Mouse (Mus musculus) kidney, embryonic 15.5 days (tissue): Measurements from ENCODE around the gene Olfr1396. TPM values are rescaled to one million over a fixed set of nuclear protein-coding genes. Genes with fewer than 3 reads are reported as not detected.
"Not testable (repeated sequence)": the region's sequence is repeated elsewhere in the genome, so short reads cannot be mapped to it uniquely, and the experiment has no call there.

ENCODE experiments used
- ATAC-seq: fragments of 200-750 bp; cut with Nextera tagmentation; replicated peaks from 2 replicates; pipeline ENCODE4 v1.8.0; 2017; ENCODE audit warnings: moderate TSS enrichment; ENCODE audit not compliant: low FRiP score
- H3K27ac ChIP-seq: fragments of 300-500 bp; sonication (generic); 2 replicates; pipeline ENCODE4 v1.5.1; 2015; ENCODE audit warnings: mild to moderate bottlenecking, inconsistent platforms
- H3K27me3 ChIP-seq: fragments of 300-500 bp; sonication (generic); 2 replicates; pipeline ENCODE4 v1.6.1; 2015; ENCODE audit warnings: inconsistent platforms
- H3K36me3 ChIP-seq: fragments of 300-500 bp; sonication (generic); 2 replicates; pipeline ENCODE4 v1.6.1; 2015; ENCODE audit warnings: inconsistent platforms
- H3K4me1 ChIP-seq: fragments of 300-500 bp; sonication (generic); 2 replicates; pipeline ENCODE4 v1.6.1; 2015; ENCODE audit warnings: inconsistent platforms
- H3K4me2 ChIP-seq: fragments of 300-500 bp; sonication (generic); 2 replicates; pipeline ENCODE4 v1.6.1; 2015; ENCODE audit warnings: moderate library complexity, mild to moderate bottlenecking, inconsistent platforms
- H3K4me3 ChIP-seq: fragments of 300-500 bp; sonication (generic); replicated peaks from 2 replicates; pipeline ENCODE4 v1.5.1; 2015; ENCODE audit warnings: mild to moderate bottlenecking, inconsistent platforms
- H3K9ac ChIP-seq: fragments of 300-500 bp; sonication (generic); 2 replicates; pipeline ENCODE4 v1.6.1; 2015; ENCODE audit warnings: mild to moderate bottlenecking, inconsistent platforms
- H3K9me3 ChIP-seq: fragments of 300-500 bp; sonication (generic); replicated peaks from 2 replicates; pipeline ENCODE4 v1.6.1; 2016; ENCODE audit warnings: inconsistent platforms
- WGBS: fragments of 180-500 bp; shearing (Covaris S2); methylation state at CpG from one replicate; pipeline ENCODE4 v1.1.7; 2015; ENCODE audit warnings: mixed read lengths; 5-methylcytosine and 5-hydroxymethylcytosine counted together
- polyA plus RNA-seq: library from polyadenylated mRNA; unstranded; fragments of >200 nt; fragmentation: Nextera tagmentation; extraction: Ambion mirVana; gene quantifications from 2 replicates; pipeline ENCODE4 v1.2.1, GENCODE M21; 2015

Gene Olfr1396
- polyA plus RNA-seq, 1 experiment from 2014 or later, result not detected

DNA sequence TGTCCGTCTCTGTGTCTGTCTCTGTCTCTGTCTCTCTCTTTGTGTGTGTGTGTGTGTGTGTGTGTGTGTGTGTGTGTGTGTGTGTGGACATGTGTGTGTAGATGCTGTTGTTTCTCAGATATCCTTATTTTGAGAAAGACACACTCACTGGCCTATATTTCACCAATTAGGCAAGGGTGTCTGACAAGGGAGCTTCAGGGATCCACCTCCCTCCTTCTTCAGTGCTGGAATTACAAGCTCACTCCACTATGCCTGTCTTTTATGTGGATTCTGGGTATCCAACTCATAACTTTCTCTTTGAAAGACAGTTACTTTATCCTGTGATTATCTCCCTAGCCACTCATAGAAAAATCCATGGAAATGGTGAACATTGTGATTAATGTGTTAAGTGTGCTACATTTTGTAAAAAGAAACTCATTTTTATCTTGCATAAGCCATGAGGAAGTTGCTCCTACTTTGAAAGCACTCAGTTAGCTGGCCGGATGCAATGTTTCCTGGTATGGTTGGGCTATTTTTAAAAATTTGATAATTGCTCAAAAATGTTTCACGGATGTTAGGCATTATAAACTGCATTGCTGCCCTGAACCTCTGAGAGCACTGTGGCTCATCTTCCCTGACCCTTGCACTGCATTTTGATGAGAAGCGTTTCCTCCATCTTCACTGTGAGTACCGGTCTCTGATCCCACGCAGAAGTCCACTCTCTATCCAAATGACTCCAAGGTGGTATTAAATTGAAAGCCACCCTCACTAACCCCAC, 38.5 kb downstream of the Olfr1396 start, which contains the start of gene Ifi47:
Gene Ifi47 (plus strand): TSS at position 587 of the 757 bp plus-strand sequence.
- not testable (repeated sequence) for H3K4me1 ChIP-seq, H3K4me2 ChIP-seq, H3K36me3 ChIP-seq, H3K9me3 ChIP-seq, ATAC-seq, H3K4me3 ChIP-seq, H3K27me3 ChIP-seq, H3K9ac ChIP-seq
- 66% methylated on average over 6 of the region's 6 CpGs for WGBS
- peak within 1 kb of the TSS; percentile 79 for H3K27ac ChIP-seq

DNA sequence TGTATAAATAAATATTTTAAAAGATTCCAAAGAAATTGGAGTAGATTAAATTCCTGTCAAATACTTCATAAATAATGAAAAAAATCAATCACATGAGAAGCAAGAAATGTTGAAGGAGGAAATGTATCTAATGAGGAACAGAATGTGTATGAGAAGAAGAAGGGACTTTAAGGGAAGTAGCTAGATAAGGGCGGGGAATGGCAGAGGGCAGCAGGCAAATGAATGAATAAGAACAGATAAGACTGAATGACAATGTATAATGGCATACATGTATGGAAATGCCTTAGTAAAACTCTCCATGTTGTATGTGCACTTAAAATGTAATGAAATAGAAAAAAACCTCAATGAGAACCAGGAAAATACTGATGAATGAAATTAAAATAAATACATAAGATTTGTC, 46.3 kb downstream of the Olfr1396 start:
- Histone ChIP-seq H3K27ac (no peak overlapping the region), H3K27me3 (no peaks in the 10 kb centered on the region), H3K4me1 (no peaks in the 10 kb centered on the region), H3K4me2 (no peak overlapping the region), H3K36me3 (no peaks in the 10 kb centered on the region), H3K9me3 (no peaks in the 10 kb centered on the region), H3K4me3 (no peak overlapping the region), H3K9ac (no peak overlapping the region)
- 92% methylated on average over 1 of the region's 1 CpGs for WGBS
- ATAC-seq, result no peak

DNA sequence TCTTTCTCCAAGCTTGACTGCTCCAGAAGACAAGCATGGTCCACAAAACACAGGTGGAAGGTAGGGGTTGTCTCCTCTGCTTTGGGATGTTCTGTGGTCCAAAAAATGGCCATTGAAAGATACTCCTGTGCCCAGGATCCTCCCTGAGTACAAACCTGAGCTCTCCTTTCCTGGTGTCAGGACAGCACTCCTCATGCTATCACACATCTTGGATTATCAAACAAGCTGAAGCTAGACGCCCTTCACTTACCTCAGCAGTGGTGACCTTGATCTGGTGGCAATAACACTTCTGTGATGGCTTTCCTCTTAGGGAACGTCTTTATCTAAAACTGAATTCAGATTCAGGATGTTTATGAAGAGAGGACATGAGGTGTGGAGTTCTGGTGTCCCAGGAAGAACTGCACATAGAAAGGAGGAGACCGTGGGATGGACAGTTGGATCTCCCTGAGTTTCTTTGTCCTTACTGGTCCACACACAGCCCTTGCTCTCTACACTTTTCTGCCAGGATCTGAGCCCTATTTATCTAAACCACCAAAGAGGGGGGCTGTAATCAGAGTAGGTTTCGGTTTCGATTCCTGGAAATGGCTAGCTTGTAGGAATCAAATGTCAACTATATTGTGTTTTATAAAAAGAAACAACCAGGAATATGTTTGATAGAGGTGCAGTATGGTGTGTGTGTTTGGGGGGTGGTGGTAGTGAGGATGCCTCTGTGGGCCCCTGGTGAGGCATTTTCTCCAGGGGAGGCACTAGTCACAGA, 50.8 kb downstream of the Olfr1396 start, which contains the start of gene Tgtp2:
Gene Tgtp2 (minus strand): TSS at position 494 of the 757 bp plus-strand sequence.
- not testable (repeated sequence) for H3K9ac ChIP-seq, H3K9me3 ChIP-seq, H3K27me3 ChIP-seq, H3K4me3 ChIP-seq, H3K27ac ChIP-seq, H3K4me2 ChIP-seq, ATAC-seq, H3K4me1 ChIP-seq, H3K36me3 ChIP-seq
- WGBS, result 79% methylated on average over 5 of the region's 5 CpGs

DNA sequence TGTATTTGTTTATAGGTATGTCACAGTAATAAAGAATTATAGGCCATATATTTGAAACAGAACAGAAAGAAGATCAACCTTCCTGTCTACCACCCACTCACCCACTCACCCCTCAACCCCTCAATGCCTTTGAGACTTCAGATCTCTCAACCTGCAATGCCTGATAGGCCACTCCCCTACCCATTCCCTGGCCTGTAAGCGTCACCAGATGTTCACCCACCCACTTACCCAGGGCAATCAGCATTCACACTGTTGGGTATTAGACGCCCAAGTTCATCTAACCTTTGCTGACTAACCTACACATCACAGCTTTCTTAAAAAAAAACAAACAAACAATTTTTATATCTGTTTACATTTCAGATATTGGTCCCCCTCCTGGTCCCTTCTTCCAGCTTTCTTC, 52.8 kb downstream of the Olfr1396 start:
- 49% methylated on average over 2 of the region's 2 CpGs for WGBS
- not testable (repeated sequence) for H3K4me3 ChIP-seq, H3K9me3 ChIP-seq, H3K9ac ChIP-seq, H3K4me1 ChIP-seq, H3K36me3 ChIP-seq, H3K27ac ChIP-seq, H3K4me2 ChIP-seq, H3K27me3 ChIP-seq, ATAC-seq

DNA sequence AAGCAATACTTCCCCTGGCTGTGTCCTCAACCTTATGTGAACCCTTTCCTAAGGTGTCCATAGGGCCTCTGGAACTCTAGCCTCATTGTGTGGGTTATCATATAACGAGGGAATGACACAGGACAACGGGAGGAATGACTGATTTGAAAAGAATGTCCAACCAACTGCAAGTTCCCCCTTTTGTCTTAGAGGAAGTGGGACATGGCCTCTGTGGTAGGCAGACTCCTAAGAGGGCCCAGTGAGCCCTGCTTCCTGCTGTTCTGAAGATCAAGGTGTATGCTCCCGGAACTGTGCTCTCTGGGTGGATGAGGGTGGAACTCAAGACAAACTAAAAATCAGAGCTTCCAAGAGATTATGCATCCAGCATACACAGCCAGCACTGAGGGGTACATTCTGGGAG, 54.6 kb downstream of the Olfr1396 start:
- not testable (repeated sequence) for H3K27ac ChIP-seq, H3K4me2 ChIP-seq, H3K9me3 ChIP-seq, H3K36me3 ChIP-seq, H3K4me3 ChIP-seq, ATAC-seq, H3K27me3 ChIP-seq, H3K9ac ChIP-seq, H3K4me1 ChIP-seq
- WGBS, result 61% methylated on average over 2 of the region's 3 CpGs

Other genes starting within 250 kb of the Olfr1396 start
- gene Irgm1, start 243.2 kb downstream of the Olfr1396 start, polyA plus RNA-seq, result 15.2 and 15.5 TPM in 2 replicates
- 0.14 and 0.24 TPM in 2 replicates for gene Gm5431, start 212.7 kb downstream of the Olfr1396 start, polyA plus RNA-seq
- gene Psme2b, start 168.7 kb downstream of the Olfr1396 start, polyA plus RNA-seq, result 2.4 and 2.9 TPM in 2 replicates
- not detected in 2 replicates for gene Olfr56, start 136.0 kb downstream of the Olfr1396 start, polyA plus RNA-seq
- gene 9930111J21Rik1, start 135.5 kb downstream of the Olfr1396 start, polyA plus RNA-seq, result 0.46 and 0.53 TPM in 2 replicates
- gene Gm12185, start 122.6 kb downstream of the Olfr1396 start, polyA plus RNA-seq, result not detected in 2 replicates
- 0.57 and 0.67 TPM in 2 replicates for gene Tgtp1, start 120.7 kb downstream of the Olfr1396 start, polyA plus RNA-seq
- gene 9930111J21Rik2, start 63.6 kb downstream of the Olfr1396 start, polyA plus RNA-seq, result 0.93 and 1.0 TPM in 2 replicates
- gene Tgtp2, start 50.7 kb downstream of the Olfr1396 start, polyA plus RNA-seq, result 0.32 TPM in 1 of 2 replicates, not detected in the other
- 1.7 and 2.1 TPM in 2 replicates for gene Ifi47, start 38.3 kb downstream of the Olfr1396 start, polyA plus RNA-seq
- not detected in 2 replicates for gene Olfr1395, start 27.4 kb upstream of the Olfr1396 start, polyA plus RNA-seq
- gene Olfr1394, start 39.5 kb upstream of the Olfr1396 start, polyA plus RNA-seq, result not detected in 2 replicates
- gene Btnl9, start 72.3 kb upstream of the Olfr1396 start, polyA plus RNA-seq, result 2.6 and 5.6 TPM in 2 replicates
- 40.5 and 41.9 TPM in 2 replicates for gene Zfp62, start 88.4 kb upstream of the Olfr1396 start, polyA plus RNA-seq
- 66.7 and 75.0 TPM in 2 replicates for gene Mgat1, start 129.3 kb upstream of the Olfr1396 start, polyA plus RNA-seq
- not detected in 2 replicates for gene Olfr1393, start 163.4 kb upstream of the Olfr1396 start, polyA plus RNA-seq
- gene Olfr1392, start 170.4 kb upstream of the Olfr1396 start, polyA plus RNA-seq, result 0.10 and 0.15 TPM in 2 replicates
- gene Olfr10, start 189.9 kb upstream of the Olfr1396 start, polyA plus RNA-seq, result not detected in 2 replicates
- not detected in 2 replicates for gene Olfr1391, start 207.9 kb upstream of the Olfr1396 start, polyA plus RNA-seq
- gene Olfr1390, start 220.3 kb upstream of the Olfr1396 start, polyA plus RNA-seq, result not detected in 2 replicates